Mouse (Mus musculus): ENCODE data around the gene Dcaf17. TPM values are rescaled to one million over a fixed set of nuclear protein-coding genes. Genes with fewer than 3 reads are reported as not detected.

Gene Dcaf17
- polyA plus RNA-seq, 1 experiment from 2014 or later: 31.7 TPM

GRCm38 (mm10) chr2:71142410-71142809 is 87.3 kb downstream of the Dcaf17 start:
- Histone ChIP-seq H3K27me3 (ENCODE audit: control insufficient read depth, insufficient read depth, low read length) (no peaks in the 10 kb centered on the region), H3K4me3 (ENCODE audit: low read depth, low read length) (no peak overlapping the region), H3K4me1 (ENCODE audit: control insufficient read depth, insufficient read depth, low read length) (no peaks in the 10 kb centered on the region), H3K9me3 (ENCODE audit: control insufficient read depth, low read length) (no peaks in the 10 kb centered on the region), H3K9ac (replicated peaks; ENCODE audit: low read depth, low read length) (no peak overlapping the region), H3K36me3 (ENCODE audit: control insufficient read depth, insufficient read depth, low read length) (no peaks in the 10 kb centered on the region), H3K27ac (ENCODE audit: low read depth, low read length) (no peak overlapping the region), H3K4me2 (ENCODE audit: low read depth, low read length) (no peak overlapping the region)
- 72% methylated on average over 7 of the region's 7 CpGs for WGBS
- ATAC-seq (ENCODE audit: low read depth): no peak

- ATAC-seq (ENCODE audit: low read depth): no peak
- WGBS: 91% methylated on average over 4 of the region's 4 CpGs
- no peak overlapping the region for H3K27ac ChIP-seq (ENCODE audit: low read depth, low read length)
Measured at GRCm38 (mm10) chr2:71145853-71146252, 90.7 kb downstream of the Dcaf17 start.

GRCm38 (mm10) chr2:71146266-71146665 is 91.1 kb downstream of the Dcaf17 start:
- no peaks in the 10 kb centered on the region for H3K9me3 ChIP-seq (ENCODE audit: control insufficient read depth, low read length)
- H3K27ac ChIP-seq (ENCODE audit: low read depth, low read length): no peak overlapping the region
- H3K36me3 ChIP-seq (ENCODE audit: control insufficient read depth, insufficient read depth, low read length): no peaks in the 10 kb centered on the region
- no peak overlapping the region for H3K4me2 ChIP-seq (ENCODE audit: low read depth, low read length)
- H3K27me3 ChIP-seq (ENCODE audit: control insufficient read depth, insufficient read depth, low read length): no peaks in the 10 kb centered on the region
- ATAC-seq (ENCODE audit: low read depth): no peak
- WGBS: 67% methylated on average over 3 of the region's 3 CpGs
- no peak overlapping the region for H3K9ac ChIP-seq (replicated peaks; ENCODE audit: low read depth, low read length)
- H3K4me1 ChIP-seq (ENCODE audit: control insufficient read depth, insufficient read depth, low read length): no peaks in the 10 kb centered on the region
- no peak overlapping the region for H3K4me3 ChIP-seq (ENCODE audit: low read depth, low read length)

More at GRCm38 (mm10) chr2:71145853-71146252, 90.7 kb downstream of the Dcaf17 start:
- Histone ChIP-seq H3K27me3 (ENCODE audit: control insufficient read depth, insufficient read depth, low read length) (no peaks in the 10 kb centered on the region), H3K4me3 (ENCODE audit: low read depth, low read length) (no peak overlapping the region), H3K36me3 (ENCODE audit: control insufficient read depth, insufficient read depth, low read length) (no peaks in the 10 kb centered on the region), H3K9me3 (ENCODE audit: control insufficient read depth, low read length) (no peaks in the 10 kb centered on the region), H3K9ac (replicated peaks; ENCODE audit: low read depth, low read length) (no peak overlapping the region), H3K4me1 (ENCODE audit: control insufficient read depth, insufficient read depth, low read length) (no peaks in the 10 kb centered on the region), H3K4me2 (ENCODE audit: low read depth, low read length) (no peak overlapping the region)

- no peaks in the 10 kb centered on the region for H3K4me1 ChIP-seq (ENCODE audit: control insufficient read depth, insufficient read depth, low read length)
- H3K27ac ChIP-seq (ENCODE audit: low read depth, low read length): no peak overlapping the region
- no peak overlapping the region for H3K4me3 ChIP-seq (ENCODE audit: low read depth, low read length)
- H3K4me2 ChIP-seq (ENCODE audit: low read depth, low read length): no peak overlapping the region
- no peaks in the 10 kb centered on the region for H3K27me3 ChIP-seq (ENCODE audit: control insufficient read depth, insufficient read depth, low read length)
- 41% methylated on average over 6 of the region's 6 CpGs for WGBS
- no peak overlapping the region for H3K9ac ChIP-seq (replicated peaks; ENCODE audit: low read depth, low read length)
- ATAC-seq (ENCODE audit: low read depth): no peak
- no peaks in the 10 kb centered on the region for H3K36me3 ChIP-seq (ENCODE audit: control insufficient read depth, insufficient read depth, low read length)
- H3K9me3 ChIP-seq (ENCODE audit: control insufficient read depth, low read length): no peaks in the 10 kb centered on the region
Measured at GRCm38 (mm10) chr2:71147816-71148215, 92.7 kb downstream of the Dcaf17 start.

Other genes with a start within 250 kb of the Dcaf17 start
- 27.6 and 28.2 TPM in 2 replicates for gene Tlk1, start 229.6 kb upstream of the Dcaf17 start, polyA plus RNA-seq (2014; fragmentation: Nextera tagmentation; extraction: Ambion mirVana)
- gene Mettl8, start 255 bp downstream of the Dcaf17 start, polyA plus RNA-seq (2014; fragmentation: Nextera tagmentation; extraction: Ambion mirVana): 13.3 and 14.1 TPM in 2 replicates
- gene Cybrd1, start 62.6 kb downstream of the Dcaf17 start, polyA plus RNA-seq (2014; fragmentation: Nextera tagmentation; extraction: Ambion mirVana): 1.8 and 2.5 TPM in 2 replicates
- gene Dync1i2, start 156.4 kb downstream of the Dcaf17 start, polyA plus RNA-seq (2014; fragmentation: Nextera tagmentation; extraction: Ambion mirVana): 229 and 268 TPM in 2 replicates